Mouse (Mus musculus): ENCODE results near the gene Dis3. TPM values are rescaled to one million over a fixed set of nuclear protein-coding genes. Genes with fewer than 3 reads are reported as not detected.
"Not testable (repeated sequence)": the region's sequence is repeated elsewhere in the genome, so short reads cannot be mapped to it uniquely, and the experiment has no call there.

Dis3 gene
- total RNA-seq, 2 experiments from 2014 or later = 18.2 to 26.1 TPM

DNA sequence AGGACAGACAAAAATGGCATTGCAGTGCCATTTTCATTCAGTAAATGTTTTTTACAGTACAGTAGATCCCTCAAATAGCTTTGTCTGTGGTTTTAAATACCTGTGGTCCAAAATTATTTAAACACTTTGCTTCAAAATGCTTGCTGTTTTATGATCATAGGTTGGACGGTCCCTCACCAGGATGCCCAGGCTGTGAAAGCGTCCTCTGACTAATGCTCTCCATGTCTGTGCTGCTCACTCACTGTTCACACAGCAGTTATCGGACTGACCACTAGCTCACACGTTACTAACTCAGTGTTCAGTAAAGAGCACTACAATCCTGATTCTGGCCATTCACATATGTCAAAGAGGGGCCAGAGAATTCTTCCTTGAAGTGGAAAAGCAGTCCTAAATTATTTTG lies 28.4 kb downstream of the Dis3 start:
- no peak for ATAC-seq (ENCODE audit: poor library complexity, severe bottlenecking)

DNA sequence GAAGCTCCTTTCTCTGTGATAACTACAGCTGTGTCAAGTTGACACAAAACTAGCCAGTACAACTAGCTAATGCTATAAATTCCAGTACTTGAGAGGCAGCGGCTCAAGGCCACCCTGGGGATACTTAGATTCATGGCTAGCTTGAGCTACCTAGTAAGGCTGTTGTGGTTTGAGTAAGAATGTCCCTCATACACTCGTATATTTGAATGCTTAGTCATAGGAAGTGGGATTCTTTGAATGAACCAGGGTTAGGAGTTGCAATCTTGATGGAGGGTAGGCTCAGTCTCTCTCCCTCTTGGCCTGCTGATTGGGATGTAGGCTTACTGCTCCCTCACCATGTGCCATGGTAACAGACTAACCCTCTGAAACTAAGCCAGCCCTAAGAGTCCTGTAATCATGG lies 36.5 kb downstream of the Dis3 start:
- no peak for ATAC-seq (ENCODE audit: poor library complexity, severe bottlenecking)

DNA sequence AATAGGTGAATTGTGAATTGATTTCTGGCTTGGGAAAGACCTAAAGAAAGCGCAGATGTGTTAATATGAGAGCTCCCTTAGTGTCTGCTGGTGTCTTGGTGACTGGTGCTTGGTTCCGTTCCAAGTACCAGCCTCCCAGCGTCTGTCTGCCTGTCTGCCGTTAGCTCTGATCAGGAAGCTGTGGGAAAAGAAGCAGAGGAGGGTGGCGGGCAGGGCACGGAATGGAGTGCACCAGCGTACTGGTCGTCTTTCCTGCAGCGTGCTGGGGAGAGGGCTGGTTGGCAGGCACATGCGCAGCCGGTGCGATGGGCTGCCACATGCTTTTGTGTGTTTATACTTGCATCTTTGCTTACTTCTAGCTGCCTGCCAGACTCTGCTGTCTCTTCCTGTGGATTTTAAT lies 39.0 kb downstream of the Dis3 start:
- ATAC-seq (ENCODE audit: poor library complexity, severe bottlenecking) = no peak

DNA sequence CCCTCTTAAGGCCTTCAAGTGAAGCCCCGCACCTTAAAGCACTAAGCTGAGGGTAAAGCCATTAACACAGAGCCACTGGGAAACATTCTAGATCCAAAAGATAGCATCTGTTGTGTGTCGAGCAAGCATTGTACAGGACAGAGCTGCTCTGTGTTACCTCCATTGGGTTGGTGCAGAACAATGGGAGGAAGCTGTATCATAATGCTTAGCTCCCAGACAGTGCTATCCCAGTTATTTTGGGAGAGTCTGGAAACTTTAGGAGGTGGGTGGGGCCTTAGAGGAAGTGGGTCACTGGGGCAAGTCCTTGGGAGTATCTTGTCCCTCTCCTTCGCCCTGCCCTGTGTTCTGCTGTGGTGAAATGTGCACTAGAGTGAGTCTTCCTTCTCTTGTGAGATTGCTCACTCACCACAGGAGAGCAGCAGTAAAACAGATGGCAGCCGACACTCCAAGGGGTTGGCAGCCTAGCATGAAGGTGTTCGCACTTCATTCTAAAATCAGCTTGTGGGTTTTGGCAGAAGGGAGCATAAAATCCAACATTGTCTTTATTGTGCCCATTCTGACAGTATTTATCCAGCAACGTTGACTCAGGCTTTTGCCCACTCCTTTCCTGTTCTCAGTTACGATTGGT lies 40.5 kb downstream of the Dis3 start:
- ATAC-seq (ENCODE audit: poor library complexity, severe bottlenecking) = no peak

DNA sequence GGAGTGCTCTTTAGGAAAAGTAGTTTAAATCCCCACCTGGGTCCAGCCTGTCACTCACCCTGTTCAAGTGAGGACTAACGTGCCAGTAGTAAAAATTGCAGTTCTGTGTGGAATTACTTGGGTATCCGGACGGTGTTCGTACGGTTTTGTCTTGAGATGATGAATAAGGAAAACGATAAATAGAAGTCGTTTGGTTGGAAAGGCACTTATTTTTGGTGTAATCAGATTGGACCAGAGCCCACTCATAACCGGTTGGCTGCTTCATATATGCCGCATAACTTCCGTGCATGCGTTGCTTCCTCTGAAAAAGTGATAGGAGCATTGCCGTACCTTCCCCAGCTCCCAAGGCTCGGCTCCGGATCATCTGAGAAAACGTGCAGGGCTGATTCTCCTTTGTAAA lies 52.8 kb downstream of the Dis3 start:
- peak; percentile 15; the same call in 1 of the 2 replicates for ATAC-seq (ENCODE audit: poor library complexity, severe bottlenecking)

DNA sequence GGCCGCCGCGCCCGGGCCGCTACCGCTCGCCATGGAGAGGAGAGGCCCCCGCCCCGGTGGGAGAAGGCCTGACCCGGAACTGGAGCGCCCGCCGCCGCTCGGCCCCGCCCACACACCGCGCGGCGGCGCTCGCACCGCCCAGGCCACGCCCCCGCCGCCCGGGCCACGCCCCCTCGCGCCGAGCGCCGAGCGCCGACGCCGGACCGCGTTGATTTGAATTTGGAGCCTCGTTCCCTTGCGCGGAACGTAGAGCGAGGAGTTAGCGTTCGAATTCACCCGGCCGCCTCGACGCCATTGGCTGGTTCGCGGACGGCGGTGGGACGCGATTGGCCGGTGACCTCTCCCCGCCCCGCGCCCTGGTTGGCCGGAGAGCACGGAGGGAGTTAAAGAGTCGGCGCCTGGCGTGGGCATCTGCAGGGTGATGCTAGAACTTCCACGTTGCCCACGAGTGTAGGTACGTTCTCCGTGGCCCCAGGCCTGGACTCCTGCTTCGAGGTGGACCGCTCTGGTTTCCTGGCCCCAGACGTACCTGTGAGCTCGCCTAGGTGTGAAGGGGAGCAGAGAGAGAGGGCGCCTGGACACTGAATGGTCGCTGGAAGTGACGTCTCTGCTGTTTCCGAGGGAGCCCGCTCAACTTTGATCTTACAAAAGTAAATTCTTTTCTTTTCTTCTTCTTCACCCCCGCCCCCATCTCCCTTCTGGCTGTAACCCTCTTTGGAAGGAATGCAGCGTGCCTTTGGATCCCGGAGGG lies 53.4 kb downstream of the Dis3 start, which contains the start of the genes Mzt1 and Bora:
TSS of gene Mzt1 (minus strand) at position 104 of the 751 bp plus-strand sequence.
TSS of gene Bora (plus strand) at position 192 of the 751 bp plus-strand sequence.
- peak; percentile 85 for ATAC-seq (ENCODE audit: poor library complexity, severe bottlenecking)

DNA sequence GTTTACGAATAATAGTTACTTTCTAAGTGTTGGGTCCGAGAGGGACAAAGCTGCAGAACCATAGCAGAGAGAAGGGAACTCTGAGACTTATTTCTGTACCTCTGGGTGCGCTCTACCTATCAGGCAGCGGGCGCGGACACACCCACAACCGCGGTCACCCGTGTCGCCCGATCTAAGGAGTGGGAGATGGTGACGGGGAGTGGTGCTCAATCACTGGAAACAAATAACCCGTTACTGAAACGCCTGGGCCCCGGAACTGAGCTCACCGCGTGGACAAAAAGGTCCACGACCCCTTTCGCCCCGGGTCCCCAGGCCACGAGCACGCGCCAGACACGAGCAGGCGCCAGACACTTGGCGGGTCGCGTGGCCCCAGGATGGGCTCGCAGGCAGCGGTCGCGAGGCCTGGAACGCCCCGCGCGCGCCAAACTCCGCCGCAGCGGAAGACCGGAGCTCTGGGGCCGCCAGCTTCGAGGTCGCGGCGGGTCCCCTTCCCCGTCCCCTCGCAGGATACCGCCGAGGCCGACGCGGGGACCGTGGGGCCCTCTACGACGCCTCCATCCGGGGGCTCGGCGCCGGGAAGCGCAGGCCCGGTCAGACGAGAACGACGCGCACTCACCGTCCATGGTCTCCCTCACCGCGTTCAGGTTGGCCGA lies 54.1 kb downstream of the Dis3 start:
- ATAC-seq (ENCODE audit: poor library complexity, severe bottlenecking) = peak; percentile 29

DNA sequence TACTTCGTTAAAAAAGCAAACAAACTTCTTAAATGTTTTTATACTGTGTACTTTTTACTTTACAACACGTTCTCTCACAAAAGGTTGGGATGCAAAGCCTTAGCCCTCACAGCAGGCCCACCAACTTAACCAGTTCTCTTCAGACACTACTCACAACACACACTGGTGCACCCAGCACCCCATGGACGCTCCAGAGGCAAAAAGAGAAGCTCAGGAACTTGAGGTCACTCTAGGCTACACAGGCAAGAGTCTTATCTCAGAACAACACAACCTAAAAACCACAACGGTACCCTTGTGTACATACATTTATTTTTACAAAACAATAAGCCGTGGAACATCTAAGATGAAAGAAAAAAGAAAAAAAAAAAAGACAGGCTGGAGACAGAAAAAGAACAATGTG lies 54.9 kb downstream of the Dis3 start:
- ATAC-seq (ENCODE audit: poor library complexity, severe bottlenecking) = no peak

DNA sequence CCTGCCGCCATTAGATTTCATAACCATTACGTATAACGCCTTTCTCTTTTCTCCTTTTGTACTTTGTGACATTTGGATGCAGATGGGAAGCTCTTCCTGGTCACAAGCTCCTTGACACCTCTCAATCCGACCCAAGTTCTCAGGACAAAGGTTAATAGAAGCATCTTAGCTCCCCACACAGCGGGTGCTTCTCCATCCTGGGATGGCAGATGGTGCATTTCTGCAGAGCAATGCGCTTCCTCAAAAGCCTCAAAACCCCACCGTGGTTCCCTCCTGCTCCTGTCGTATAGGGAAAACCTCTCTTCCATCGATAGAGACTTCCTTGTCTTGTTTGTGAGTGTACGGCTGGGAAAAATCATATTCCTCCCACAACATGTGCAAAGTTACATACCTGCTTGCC lies 55.5 kb downstream of the Dis3 start:
- no peak for ATAC-seq (ENCODE audit: poor library complexity, severe bottlenecking)

DNA sequence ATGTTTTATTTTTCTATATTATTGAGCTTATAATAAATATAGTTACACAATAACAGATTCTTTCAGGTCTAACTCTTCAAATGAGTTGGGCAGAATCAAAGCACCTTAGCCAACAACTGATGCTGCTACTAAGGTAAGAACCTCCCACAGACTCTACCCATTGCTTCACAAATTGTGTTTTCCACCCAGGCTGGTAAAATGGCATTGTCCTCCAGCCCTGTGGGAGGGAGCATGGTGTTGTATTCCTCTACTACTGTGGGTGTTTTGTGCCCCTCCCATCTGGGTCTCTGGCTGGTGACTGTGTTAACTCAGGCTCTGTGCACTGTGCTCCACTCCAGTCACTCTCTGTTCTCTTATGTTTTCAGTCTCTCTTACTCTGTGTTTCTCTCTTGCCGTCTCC lies 56.1 kb downstream of the Dis3 start:
- ATAC-seq (ENCODE audit: poor library complexity, severe bottlenecking) = no peak

DNA sequence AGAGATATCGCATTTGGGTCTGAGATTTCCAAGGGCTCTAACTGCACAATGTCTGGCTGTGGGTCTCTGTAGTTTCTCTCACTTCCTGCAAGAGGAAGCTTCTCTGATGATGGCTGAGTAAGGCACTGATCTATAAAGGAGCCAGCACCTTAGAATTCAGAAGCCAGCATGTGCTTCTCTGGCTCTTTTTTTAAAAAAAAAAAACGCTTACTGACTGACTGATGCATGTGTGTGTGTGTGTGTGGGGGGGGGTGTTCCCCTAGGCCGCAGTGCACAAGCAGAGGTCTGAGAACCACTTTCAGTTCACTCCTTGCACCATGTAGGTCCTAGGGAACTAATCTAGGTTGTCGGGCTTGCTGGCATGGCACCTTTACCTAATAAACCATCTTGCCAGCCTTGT lies 58.2 kb downstream of the Dis3 start:
- ATAC-seq (ENCODE audit: poor library complexity, severe bottlenecking) = no peak

DNA sequence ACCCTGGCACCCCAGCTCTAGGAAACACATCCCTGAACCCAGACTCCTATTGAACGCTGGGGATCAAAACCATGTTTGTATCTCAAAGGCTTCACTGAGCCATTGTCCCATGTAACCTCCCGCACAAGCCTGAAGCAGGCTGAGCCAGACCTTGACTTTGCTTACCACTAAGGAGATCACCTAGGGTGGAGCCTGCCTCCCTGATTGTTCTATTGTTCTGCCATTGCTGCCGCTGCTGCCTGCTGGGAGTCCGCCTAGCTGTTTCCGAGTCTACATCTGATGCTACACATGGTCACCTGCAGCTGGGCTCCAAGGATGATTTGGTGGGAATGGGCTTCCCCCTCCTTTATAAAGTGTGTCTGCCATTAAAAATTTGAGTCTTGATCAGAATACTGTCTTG lies 60.3 kb downstream of the Dis3 start:
- ATAC-seq (ENCODE audit: poor library complexity, severe bottlenecking) = not testable (repeated sequence)

DNA sequence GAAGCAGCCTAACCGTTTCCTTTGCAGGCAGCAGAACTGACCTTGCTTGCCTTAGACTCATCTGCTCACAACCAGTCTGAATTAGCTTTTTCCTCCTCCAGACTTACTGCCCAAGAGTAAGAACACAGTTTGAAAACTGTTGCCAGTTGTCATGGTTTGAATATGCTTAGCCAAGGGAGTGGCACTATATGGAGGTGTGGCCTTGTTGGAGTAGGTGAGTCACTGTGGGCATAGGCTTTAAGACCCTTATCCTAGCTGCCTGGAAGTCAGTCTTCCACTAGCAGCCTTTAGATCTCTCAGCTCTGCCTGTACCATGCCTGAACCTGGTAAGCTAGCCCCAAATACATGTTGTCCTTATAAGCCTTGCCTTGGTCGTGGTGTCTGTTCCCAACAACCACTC lies 61.9 kb downstream of the Dis3 start:
- ATAC-seq (ENCODE audit: poor library complexity, severe bottlenecking) = no peak

DNA sequence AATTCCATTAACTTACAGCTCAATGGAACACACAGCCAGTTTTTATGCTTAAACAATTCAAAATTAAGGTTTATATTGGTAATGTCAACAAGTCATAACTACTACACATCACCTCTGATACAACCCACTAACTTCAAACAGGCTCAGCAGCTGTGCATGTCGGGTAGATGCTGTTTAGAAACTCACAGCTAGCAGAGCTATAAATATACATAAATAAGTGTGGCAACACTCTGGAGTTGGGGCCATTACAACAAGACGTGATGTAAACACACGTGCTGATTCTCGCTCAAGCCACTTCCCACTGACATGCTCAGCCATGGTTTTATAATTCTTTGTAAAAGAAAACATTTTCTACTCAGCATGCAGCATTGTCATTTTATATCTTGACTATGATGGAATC lies 63.5 kb downstream of the Dis3 start:
- peak; percentile 39; the same call in 1 of the 2 replicates for ATAC-seq (ENCODE audit: poor library complexity, severe bottlenecking)

DNA sequence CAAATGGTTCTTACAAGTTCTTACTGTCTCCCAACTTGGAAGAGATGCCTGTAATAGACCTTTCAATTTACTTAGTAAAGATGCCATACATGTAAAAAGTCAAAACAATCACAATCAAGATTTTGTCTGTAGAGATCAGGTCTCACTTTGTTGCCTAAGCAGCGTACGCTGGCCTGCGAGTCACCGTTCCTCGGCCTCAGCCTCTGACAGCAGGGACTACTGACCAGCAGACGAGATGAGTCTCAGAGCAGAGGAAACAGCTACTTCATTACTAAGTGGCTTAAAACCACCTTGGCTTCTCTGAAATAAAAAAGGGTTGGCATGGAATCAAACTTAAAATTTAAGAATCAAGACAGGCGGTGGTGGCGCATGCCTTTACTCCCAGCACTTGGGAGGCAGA lies 64.7 kb downstream of the Dis3 start:
- ATAC-seq (ENCODE audit: poor library complexity, severe bottlenecking) = not testable (repeated sequence)

DNA sequence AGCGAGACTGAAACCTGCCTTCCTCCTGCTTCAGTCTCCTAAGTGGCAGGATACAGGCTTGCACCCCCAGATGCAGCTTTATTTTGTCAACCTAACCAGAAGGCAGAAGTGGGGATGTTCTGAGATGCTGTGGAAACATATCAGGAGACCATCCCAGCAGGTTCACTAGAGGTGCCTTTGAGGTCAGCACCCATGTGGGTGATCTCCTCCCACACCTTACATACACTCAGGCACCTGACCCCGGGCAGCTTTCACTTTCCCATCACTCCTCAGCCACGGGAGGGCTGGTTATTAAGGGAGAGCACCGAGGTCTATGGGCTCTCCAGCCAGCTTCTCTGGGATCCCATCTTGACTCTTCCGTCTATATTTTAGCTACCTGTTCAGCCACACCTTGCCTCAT lies 67.0 kb downstream of the Dis3 start:
- no peak for ATAC-seq (ENCODE audit: poor library complexity, severe bottlenecking)

DNA sequence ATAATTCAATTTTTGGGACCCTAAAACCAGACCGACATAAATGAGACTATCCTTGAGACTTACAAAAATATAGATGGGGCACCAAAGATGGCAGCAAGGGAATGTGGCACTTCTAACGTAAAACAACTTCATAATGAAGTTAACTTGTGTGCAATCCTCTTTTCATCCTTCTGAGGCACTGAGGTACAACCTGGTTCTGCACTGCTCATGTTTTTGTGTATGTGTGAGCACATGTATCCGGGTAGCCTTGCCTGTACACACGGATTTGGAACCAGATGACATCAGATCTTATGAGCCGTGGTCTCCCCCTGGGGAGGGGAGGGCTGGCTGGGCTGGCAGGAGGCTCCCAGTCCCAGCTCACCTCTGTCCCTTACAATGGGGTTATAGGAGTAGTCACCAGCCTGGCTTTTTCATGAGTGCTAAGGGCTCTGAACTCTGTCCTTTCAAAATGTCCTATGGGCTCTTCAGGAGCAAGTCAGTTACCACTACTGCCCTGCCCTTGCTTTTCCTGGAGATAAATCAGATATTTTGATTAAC lies 68.2 kb downstream of the Dis3 start:
- ATAC-seq (ENCODE audit: poor library complexity, severe bottlenecking) = no peak

DNA sequence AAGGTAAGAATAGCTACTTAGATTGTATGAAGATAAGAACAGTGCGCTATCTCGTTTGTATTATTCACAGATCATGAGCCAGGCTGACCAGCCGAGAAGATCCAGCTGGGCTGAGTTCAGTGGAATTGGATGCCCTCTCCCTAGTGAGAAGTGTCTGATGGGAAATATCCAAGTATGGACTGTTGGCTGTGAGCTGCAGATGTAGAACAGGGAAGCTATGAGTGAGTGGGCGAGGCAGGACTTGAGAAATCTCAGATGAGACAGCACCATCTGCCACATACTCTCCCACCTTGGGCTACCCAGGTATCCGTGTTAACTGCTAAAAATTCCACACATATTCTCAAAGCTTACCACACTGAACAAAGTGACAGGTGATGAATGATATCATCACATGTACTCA lies 69.6 kb downstream of the Dis3 start:
- no peak for ATAC-seq (ENCODE audit: poor library complexity, severe bottlenecking)

Measured in megakaryocyte, adult 5-6 weeks (primary cell).